Mouse (Mus musculus): ENCODE results near the gene Myl12a. TPM values are rescaled to one million over a fixed set of nuclear protein-coding genes. Genes with fewer than 3 reads are reported as not detected.

The Myl12a gene
- total RNA-seq, 1 experiment from 2014 or later, result 311 TPM

Other genes starting within 250 kb of the Myl12a start
- 45.9 and 50.8 TPM in 2 replicates for gene Tgif1, start 149.3 kb downstream of the Myl12a start, total RNA-seq (2021)
- gene Myom1, start 245 bp downstream of the Myl12a start, total RNA-seq (2021), result 4.3 and 8.1 TPM in 2 replicates
- gene Lpin2, start 179.7 kb upstream of the Myl12a start, total RNA-seq (2021), result 32.6 and 43.0 TPM in 2 replicates